Mouse (Mus musculus): ENCODE results near the gene Gpt2.

DNA sequence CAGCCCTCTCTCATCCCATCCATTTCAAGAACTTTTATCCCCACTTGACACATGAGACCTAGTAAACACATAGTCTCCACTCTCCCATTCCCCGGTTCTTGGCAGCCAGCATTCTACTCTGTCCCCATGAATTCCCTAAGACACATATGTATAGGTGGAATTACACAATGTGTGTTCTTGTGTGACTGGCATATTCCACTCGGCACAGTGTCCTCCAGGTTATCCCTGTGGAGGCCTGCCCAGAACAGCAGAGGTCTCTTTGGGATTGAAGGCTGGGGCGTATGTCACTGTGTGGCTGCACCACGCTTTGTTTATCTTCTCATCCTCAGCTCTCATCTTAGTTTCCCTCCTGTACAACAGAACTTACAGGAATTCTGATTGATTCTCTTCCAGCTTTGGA is 28.2 kb downstream of the Gpt2 start:
- no peak for TF ChIP-seq POLR2A (IDR thresholded peaks at IDR 0.05; ENCODE audit: extremely low read depth, insufficient read depth, low read length)
- TF ChIP-seq CTCF (IDR thresholded peaks at IDR 0.05; ENCODE audit: low read depth, low read length), result no peak

All from liver, adult 2 months (tissue).